Mouse (Mus musculus) kidney, adult 9 months (tissue): ENCODE data around the gene Cacnb1.

Source experiments
- DNase-seq: peaks from one replicate; pipeline ENCODE4 v3.0.0; 2022

Cacnb1 gene

DNA sequence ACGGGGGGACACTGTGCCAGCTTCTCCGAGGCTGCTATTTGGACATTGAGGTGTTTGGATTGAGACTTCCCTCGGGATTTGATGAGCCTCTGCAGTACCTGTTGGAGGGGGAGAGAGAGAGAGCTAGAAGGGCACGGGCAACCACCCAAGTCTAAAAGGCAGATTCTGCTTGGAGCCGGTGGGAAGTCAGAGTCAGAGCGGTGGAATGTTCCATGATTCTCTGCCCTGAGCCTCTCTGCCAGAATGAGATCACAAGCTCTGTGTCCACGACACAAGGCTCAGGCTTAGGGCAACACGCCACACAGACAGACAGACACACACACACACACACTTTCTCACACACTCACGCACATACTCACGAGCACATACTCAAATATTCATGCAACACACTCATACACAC is 17.1 kb downstream of the Cacnb1 start:
- no peak for DNase-seq

DNA sequence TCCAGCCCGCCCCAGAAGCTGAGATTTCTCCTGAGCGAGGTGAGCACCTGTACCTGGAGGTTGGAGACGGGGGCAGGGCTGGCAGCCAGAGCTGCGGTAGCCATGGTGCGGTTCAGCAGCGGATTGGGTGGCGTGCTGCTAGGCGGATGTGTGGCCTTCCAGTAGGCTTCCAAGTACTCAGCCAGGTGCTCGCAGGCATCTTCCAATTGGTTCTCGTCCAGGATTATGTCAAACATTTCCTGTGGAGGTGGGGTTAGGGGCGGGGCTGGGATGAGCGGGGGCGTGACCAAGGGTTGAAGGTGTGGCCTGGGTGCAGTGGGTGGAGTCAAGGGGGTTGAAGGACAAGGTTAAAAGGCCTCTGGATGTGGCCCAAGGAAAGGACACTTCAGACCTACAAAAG is 17.8 kb downstream of the Cacnb1 start:
- DNase-seq = no peak

DNA sequence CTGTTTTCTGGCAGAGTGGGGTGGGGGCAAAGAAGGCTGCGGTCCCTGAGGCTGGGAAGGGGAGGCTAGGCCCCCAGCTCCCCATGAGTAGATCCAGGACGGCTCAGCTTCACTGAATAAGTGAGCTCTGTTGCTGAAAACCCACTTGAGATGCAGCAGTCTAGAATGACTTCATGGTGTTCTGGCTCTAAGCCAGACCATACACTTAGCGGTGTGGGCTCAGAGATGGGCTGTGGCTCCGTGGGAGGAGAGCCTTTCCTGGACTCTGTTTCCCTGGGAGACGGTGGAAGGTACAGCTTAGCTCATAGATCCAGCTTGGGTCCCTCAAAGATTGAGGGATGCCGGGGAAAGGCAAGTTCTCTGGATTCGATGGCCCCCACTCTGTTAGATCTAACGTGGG is 18.7 kb downstream of the Cacnb1 start:
- no peak for DNase-seq

DNA sequence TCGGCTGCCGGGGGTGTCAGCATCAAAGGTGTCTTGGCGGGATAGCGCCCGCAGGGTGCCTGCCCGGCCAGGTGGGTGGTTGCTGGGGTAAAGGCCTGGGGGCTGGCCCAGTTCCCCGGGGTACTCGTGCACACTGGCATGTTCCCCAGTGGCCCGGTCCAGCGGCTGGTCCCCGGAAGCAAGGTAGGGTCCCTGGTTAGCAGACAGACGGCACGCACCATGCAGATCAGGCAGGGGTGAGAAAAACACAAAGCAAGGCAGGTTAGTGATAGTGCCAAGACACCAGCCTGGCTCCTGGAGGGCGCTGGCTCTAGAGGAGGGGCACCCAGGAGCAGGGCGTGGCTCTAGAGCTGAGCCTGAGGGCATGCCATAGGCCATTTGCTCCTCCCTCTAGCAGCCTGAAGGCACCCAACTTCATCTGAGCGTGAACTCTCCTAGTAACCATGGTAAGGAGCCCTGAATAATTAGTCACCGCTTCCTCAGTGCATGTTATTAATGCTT is 19.6 kb downstream of the Cacnb1 start:
- DNase-seq = no peak

DNA sequence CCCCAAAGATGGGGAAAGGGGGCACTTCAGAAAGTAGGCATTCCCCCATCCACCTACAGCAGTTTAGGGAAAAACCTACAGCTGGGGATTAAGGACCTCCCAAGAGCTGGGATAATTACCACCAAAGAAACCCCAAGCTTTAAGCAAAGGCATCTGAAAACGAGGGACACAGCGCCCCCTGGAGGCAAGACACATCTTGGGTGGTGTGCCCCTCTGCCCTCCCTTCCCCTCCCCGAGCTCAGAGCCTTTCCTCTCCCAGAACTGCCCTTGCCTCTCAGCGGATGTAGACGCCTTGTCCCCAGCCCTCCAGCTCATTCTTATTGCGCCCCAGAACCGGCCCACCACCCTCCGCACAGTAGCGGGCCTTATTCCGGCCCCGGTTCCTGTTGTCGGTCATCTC is 20.2 kb downstream of the Cacnb1 start:
- DNase-seq = peak; percentile 68

DNA sequence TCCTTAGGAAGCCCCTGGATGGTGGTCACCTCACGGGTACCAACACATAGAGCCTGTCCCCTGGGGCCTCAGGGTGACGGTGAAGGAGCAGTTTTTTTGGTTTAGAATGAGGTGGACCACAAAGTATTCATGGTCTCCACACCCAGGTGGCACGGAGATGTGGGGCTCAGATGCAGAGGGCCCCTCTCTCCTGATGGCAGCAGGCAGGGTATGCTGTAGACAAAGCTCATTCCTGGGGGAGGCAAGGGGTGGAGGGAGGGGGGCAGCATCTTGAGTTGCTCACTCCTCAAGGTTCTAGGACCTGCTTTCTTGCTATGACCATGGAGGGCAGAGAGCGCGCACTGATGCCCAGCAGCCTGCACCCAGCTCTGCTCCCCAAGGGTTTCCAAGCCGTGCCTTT is 20.8 kb downstream of the Cacnb1 start:
- DNase-seq = no peak

DNA sequence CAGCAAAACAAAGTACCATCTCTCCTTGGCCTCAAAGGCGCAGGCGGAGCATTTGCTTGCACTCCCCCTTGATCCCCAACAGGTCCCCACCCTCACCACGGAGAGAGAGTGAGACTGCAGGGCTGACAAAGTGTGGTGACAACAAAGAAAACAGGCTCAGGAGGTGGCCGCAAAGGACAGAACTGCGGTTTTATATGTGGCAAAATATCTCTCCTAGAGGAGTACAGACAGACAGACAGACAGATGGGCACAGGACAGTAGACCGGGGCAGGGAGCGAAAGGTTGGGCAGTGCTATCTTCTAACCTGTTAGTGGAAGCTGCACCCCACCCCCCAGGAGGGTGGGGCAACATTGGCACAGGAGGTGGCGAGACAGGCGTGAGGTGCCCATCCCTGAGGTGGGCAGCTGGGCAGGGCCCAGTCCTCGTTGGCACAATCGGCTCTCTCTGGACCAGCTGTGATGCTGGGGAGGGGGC is 21.4 kb downstream of the Cacnb1 start:
- no peak for DNase-seq

DNA sequence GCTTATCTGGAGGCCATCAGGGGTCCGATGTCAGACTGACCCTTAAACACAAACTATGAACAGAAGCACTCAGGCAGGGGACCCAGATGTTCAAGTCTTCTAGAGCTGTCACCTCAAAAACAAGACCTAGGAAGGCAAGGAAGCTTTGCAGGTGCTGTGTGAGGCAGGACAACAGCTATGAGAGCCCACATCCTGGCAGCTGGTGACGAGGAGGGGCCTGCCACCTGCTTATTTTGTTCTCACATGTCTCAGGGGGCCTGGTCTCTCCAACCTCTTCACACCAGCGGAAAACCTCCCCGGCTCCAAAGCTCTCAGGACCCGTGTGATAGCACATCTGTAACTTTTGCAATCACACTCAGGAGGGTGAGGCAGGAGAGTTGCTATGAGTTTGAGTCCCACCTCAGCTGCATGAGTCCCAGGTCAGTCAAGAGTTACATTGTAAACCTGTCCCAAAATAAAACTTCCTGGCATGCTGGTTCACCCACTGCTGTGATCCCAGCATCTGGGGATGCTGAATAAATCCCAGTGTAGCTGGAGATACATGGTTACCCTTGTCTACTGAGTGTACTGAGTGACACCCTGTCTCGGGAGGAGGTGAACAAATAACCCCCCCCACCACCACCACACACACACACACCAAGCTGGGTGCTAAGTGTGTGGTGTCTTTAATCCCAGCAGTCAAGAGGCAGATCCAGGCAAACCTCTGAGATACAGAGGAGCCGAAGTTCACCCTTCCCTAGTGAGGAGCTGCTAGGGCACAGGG is 22.3 kb downstream of the Cacnb1 start:
- DNase-seq = no peak

DNA sequence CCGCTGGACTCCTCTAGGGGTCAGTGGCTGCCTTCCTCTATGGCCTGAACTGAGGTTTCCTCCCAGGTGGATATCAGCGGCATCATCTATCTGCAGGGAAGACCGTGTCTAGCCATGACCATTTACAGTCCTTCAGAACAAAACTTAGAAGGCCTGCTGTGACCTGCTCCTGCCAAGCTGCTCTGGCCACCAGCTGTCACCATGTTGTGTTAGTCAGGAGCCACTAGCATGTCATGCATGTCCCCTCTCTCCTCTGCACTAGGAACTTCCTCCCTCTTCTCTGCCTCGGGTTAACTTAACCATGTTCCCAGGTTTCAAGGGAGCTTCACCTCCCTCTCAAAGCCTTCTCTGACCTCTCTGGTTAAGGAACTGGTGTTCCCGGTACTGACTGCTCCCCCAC is 23.1 kb downstream of the Cacnb1 start:
- DNase-seq = no peak

DNA sequence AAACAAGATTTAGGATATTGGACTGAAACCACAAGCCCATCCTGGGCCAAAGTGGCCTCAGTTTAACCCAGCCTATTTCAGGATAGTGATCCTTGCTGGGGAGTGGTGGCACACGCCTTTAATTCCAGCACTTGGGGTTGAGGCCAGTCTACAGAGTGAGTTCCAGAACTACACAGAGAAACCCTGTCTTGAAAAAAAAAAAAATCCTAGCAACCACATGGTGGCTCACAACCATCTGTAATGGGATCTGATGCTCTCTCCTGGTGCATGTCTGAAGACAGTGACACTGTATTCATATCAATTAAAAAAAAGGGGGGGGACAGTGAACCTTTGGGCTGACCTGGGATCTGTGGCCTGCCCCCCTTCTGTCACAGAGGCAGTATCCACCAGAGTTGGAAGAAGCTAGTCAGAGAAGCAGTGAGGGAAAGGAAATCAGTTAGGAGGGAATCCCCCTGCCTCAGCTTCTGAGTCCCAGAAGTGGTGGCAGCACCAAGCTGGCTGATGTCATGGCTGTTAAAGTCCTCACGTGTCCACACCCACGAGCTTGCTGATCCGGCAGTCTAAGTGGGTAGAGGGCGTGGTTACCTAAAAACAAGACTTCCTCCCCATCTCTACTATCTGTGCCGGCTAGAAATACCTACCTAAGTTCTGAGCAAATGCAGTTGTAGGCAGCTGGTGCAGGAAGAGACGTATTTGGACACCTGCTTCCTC is 23.8 kb downstream of the Cacnb1 start:
- DNase-seq = no peak

DNA sequence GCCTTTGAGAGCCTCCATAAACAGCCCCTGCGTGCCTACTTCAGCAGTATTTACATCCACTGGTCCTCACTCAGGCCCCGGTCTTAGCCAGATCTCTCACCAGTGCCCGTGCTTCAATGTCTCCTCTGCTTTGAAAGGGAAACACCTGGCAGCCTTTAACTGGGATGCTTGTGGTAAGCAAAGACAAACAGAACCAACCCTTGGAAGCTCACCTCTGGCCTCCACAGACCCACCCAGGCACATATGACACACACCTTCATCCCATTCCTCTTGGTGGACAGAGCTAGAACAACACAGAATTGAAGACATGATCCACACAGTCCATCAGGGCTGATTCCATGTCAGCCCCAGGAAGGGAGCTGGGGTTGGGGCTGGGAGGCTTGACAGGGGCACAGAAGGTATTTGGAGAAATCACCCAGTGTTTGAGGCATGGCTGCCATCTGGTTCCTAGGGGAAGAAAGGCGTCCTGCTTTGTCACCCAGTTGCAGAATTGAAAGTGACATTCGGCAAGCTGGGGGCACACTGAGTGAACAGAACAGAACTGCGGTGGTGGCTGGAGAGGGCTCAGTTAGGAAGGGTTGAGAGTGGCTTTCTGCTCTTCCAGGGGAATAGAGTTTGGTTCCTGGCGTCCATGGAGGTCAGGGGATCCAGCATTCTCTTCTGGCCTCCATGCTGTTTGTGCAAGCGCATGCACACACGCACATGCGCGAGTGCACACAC is 24.6 kb downstream of the Cacnb1 start:
- no peak for DNase-seq

DNA sequence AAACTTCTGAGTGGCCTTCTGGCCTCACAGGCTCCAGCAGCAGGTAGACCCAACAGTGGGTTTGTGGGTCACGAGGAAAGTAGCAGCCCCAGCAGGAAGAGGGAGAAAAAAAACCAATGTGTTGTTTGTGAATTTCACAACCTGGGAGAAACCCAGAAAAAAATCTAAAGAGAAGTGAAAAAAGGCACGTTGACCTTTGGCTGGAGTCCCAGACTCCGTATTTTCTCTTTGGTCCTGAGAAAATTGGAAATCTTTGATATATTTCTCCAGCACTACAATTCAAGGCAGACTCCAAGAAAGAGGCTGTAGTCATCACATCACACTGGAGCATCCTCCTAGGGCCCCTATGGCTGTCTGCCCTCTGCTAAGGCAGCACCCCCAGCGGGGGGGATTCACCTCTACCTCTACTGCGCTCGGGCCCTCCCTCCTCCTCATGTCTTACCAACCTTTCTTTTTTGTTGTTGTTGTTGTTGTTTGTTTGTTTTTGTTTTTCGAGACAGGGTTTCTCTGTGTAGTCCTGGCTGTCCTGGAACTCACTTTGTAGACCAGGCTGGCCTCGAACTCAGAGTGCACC is 25.4 kb downstream of the Cacnb1 start:
- DNase-seq = no peak

DNA sequence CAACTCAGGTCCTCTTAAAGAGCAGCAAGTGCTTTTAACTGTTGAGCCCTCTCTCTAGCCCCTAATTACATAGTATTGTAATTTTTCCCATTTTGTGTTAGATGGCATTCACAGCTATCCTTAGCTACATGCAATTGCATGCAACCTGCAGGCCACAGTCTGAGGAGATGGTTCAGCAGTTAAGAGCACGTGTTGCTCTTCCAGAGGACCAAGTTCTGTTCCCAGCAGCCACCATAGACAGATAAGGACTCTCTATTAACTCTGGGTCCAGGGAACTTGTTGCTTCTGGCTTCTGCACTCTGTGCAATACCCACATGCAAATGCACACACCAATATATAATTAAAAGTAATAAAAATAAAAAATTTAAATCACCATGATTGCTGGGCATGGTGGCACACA is 26.1 kb downstream of the Cacnb1 start:
- DNase-seq = no peak

DNA sequence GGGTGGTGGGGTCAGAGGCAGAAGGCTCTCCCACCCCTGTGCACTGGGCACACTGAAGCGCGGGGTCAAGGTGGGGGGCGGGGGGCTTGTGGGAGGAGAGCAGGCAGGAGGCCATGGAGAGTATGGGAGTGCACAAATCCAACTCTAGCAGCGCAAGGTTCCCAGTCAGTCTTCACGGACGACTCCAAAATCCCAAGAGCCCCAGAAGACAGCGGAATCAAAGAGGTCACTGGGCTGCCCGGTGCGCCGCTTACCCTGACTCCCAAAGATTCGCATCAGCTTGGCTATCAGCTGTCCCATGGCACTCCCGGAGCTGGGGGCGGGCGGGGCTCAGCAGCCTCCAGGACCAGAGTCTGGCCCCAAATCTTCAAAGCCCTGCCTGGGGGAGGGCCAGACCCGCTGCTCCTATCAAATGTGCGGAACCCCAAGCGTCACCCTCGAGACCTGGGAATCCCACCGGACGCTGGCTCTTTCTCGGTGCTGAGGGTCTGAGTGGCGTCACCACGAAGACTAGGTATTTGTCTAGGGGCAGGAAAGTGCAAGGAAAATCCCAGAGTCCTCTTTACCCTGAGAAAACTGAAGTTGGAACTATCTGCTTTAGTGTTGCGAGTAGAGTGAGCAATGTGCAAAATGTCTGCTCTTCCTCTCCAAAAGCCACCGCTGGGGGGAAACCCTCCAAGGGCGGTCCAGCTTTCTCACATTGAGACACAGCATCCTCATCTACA is 27.1 kb downstream of the Cacnb1 start, which contains the start of gene Arl5c:
TSS of gene Arl5c (minus strand) at position 618 of the 725 bp plus-strand sequence.
- no peak for DNase-seq

DNA sequence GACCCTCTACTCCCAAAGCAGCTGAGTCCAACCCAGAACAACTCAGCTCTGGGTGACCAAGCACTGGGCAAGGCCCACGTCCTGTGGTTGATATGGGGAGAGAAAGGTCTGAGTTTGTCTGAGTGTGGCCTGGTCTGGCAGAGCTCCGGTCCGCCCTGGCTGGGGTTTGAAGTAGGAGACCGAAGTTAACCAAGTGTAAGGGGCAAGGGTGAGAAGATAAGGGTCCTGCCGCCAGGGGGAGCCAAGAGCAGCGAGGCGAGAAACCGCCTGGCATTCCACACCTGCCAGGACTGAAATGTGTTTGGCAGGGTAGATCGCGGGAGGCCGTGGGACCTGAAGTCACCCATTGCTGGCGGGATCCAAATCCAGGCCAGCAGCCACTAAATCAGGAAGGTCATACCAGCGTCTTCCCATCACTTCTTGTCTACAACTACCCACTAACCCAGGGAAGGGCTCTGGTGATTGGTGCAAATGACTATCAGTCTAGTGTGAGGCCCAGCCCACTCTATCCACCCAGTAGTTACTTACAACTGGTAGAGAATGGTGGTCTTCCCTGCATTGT is 28.2 kb downstream of the Cacnb1 start:
- DNase-seq = peak; percentile 86

DNA sequence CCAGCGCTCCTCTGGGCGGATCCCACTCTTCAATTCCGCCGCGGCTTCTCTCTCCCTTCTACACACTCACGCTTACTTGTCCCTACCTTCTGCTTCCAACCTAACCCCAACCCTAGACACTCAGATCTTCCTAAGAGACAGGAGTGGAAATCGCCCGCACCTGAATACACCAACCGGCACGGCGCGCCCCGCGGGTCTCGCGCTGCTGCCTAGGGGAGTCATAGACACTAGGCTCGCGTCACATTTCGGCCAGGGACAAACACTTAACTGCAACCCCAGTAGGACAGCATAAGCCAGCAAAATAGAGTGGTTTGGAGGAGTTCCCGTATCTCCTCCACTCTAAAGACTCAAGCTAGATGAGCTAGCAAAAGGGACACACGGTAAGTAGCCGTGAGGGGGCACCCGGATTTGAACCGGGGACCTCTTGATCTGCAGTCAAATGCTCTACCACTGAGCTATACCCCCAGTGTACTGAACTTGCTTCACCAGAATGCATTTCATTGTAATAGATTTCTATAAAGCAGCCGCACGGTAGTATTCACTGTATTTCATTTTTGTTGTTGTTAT is 34.2 kb downstream of the Cacnb1 start:
- DNase-seq = peak; percentile 96

DNA sequence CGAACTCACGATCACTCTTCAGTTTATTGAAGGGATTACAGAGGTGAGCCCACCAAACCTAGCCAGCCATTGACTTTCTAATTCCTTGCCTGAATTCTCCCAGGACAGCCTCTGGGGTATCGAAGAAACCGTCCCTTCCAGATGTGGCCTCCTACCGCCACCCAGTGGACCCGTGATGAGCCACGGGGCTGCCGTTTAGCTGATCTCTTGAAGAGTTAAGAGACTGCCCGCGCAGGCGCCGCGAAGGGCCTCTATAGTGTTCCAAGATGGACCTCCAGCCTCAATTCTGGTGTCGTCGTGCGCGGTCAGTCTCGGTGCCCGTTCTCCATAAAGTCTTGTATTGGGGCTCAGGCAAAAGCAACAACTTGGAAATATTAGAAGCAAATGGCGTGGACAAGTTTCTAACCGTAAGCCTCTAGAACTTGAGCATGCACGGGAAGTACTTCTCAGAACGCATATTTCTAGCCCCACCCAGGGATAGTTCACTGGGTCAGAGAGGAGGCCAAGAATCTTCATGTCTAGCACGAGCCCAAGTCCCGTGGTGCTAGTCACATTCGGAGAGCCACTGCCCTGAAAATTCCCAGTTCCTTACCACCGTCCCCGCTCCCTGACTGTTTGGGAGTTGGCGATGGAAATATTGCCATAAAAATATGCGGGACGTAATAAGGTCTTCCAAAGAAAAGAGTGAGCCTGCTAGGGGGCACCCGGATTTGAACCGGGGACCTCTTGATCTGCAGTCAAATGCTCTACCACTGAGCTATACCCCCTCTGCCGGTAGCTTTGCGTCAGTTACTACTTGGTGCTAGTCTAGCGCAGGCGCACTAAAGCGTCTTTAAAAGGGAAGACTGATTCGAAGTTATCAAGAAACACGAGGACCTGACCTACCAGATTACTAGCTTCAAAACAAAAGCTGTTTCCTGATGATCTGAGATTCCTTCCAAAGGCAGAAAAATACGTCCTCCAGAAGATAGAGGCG is 35.0 kb downstream of the Cacnb1 start:
- peak; percentile 98 for DNase-seq

DNA sequence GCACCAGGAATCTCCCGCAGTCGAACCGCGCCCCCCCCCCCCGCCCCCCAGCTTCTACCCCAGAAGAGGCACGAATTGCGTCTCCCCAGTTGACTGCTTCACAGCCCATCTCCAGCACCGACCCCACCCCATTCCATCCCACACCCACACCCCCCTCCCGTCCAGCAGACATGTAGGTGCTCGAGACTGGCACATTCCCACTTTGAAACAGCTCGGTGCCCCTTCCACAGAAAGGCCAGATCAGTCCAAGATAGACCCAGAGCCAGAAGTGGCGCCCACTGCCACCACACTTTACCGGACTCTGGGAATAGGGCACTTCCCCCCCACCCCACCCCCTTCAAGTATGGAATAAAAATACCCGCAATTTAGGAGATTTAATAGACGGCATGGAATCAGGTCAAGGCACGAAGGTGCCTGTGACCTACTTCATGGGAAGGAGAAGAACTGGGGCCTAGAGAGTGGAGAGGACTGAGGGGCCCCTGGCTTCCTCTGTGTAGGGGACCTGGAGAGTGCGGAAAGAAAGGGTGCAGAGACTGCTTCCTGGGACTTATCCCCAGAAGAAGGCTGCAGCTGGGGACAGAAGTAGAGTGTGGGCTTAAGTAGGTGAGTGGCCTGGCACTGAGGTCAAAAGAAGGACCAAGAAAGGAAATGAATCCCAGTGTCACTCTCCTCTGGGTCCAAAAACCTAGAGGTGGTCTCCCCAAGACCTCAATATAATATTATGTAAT is 35.9 kb downstream of the Cacnb1 start:
- no peak for DNase-seq
